Mouse (Mus musculus) brain, adult 10 weeks (tissue): ENCODE data around the gene Josd2. TPM values are rescaled to one million over a fixed set of nuclear protein-coding genes. Genes with fewer than 3 reads are reported as not detected.

Experiments used
- polyA plus RNA-seq: library from polyadenylated mRNA; stranded (reverse); fragments of 350-450 nt; fragmentation: Illumina TruSeq; extraction: RNeasy Lipid Tissue Mini Kit (QIAGEN cat#74804); gene quantifications from one replicate; pipeline ENCODE4 v1.2.3, GENCODE M21; 2015; ENCODE audit warnings: low read depth, low replicate concordance

The Josd2 gene
- polyA plus RNA-seq: 128 TPM

GRCm38 (mm10) chr7:44467811-44468411, at the start of gene Josd2:
Josd2 (plus strand) TSS chr7:44467980.

GRCm38 (mm10) chr7:44428968-44429521, 38.7 kb upstream of the Josd2 start, which contains the start of gene Lrrc4b:
Lrrc4b (plus strand) TSS chr7:44429018.

DNA sequence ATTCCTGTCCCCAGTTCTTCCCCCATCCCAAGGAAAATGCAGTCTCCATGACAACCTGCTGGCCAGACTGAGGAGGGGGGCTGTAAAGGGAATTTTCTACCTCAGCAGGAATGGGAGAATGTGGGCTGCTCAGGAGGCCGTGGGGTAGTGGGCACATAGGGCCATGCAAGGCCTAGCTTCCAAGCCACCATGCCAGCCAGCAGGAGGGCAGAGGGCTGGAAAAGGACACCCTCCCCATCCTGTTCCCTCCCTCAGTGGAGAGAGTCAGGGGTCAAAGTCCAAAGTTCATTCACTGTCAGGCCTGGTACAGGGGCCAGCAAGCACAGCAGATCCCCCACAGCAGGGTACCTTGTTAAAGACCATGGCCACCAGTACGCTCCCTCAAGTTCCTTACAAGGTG, 2.7 kb upstream of the Josd2 start, which contains the start of gene Aspdh:
Gene Aspdh, plus strand, starts transcription at position 281 of the 400 bp plus-strand sequence.

GRCm38 (mm10) chr7:44495992-44496770, 28.4 kb downstream of the Josd2 start, which contains the start of the genes Emc10 and Fam71e1:
Emc10 (minus strand) TSS chr7:44496529.
Fam71e1 (plus strand) TSS chr7:44496581.

Other genes with a start within 250 kb of the Josd2 start
- not detected for gene Klk1, start 242.6 kb upstream of the Josd2 start, polyA plus RNA-seq
- not detected for gene Gm36864, start 231.8 kb upstream of the Josd2 start, polyA plus RNA-seq
- gene 1700028J19Rik, start 221.3 kb upstream of the Josd2 start, polyA plus RNA-seq: 1.4 TPM
- 69.9 TPM for gene 2410002F23Rik, start 221.3 kb upstream of the Josd2 start, polyA plus RNA-seq
- not detected for gene Acp4, start 210.6 kb upstream of the Josd2 start, polyA plus RNA-seq
- gene Gm15517, start 206.5 kb upstream of the Josd2 start, polyA plus RNA-seq: not detected
- 3.5 TPM for gene Clec11a, start 161.1 kb upstream of the Josd2 start, polyA plus RNA-seq
- gene Shank1, start 157.7 kb upstream of the Josd2 start, polyA plus RNA-seq: 128 TPM
- 52.4 TPM for gene Syt3, start 83.9 kb upstream of the Josd2 start, polyA plus RNA-seq
- 2.1 TPM for gene 1700008O03Rik, start 82.2 kb upstream of the Josd2 start, polyA plus RNA-seq
- 115 TPM for gene Lrrc4b, start 39.0 kb upstream of the Josd2 start, polyA plus RNA-seq
- 4.1 TPM for gene Aspdh, start 2.6 kb upstream of the Josd2 start, polyA plus RNA-seq
- 221 TPM for gene Emc10, start 28.5 kb downstream of the Josd2 start, polyA plus RNA-seq
- gene Fam71e1, start 28.6 kb downstream of the Josd2 start, polyA plus RNA-seq: 11.4 TPM
- gene Mybpc2, start 56.7 kb downstream of the Josd2 start, polyA plus RNA-seq: 0.19 TPM
- not detected for gene Spib, start 64.1 kb downstream of the Josd2 start, polyA plus RNA-seq
- gene Pold1, start 80.9 kb downstream of the Josd2 start, polyA plus RNA-seq: 9.0 TPM
- 56.3 TPM for gene Nr1h2, start 86.0 kb downstream of the Josd2 start, polyA plus RNA-seq
- not detected for gene Napsa, start 104.4 kb downstream of the Josd2 start, polyA plus RNA-seq
- gene Kcnc3, start 122.7 kb downstream of the Josd2 start, polyA plus RNA-seq: 68.0 TPM
- 18.8 TPM for gene Myh14, start 202.9 kb downstream of the Josd2 start, polyA plus RNA-seq
- not detected for gene Izumo2, start 240.8 kb downstream of the Josd2 start, polyA plus RNA-seq